Mouse (Mus musculus) intestine, embryonic 16.5 days (tissue): ENCODE measurements around the gene Golgb1. TPM values are rescaled to one million over a fixed set of nuclear protein-coding genes. Genes with fewer than 3 reads are reported as not detected.

Experiments
- ATAC-seq: fragments of 200-750 bp; cut with Nextera tagmentation; 2 replicates; pipeline ENCODE4 v1.8.0; 2017; ENCODE audit warnings: moderate TSS enrichment, moderate library complexity
- H3K27ac ChIP-seq: fragments of 300-500 bp; sonication (generic); 2 replicates; pipeline ENCODE4 v1.5.1; 2014; ENCODE audit warnings: mild to moderate bottlenecking, low read length
- H3K27me3 ChIP-seq: fragments of 300-500 bp; sonication (generic); replicated peaks from 2 replicates; pipeline ENCODE4 v1.6.1; 2014; ENCODE audit warnings: low read length, control low read depth, mixed read lengths; ENCODE audit not compliant: control insufficient read depth, insufficient read depth
- H3K36me3 ChIP-seq: fragments of 300-500 bp; sonication (generic); 2 replicates; pipeline ENCODE4 v1.6.1; 2014; ENCODE audit warnings: low read length, control low read depth; ENCODE audit not compliant: control insufficient read depth, insufficient read depth
- H3K4me1 ChIP-seq: fragments of 300-500 bp; sonication (generic); 2 replicates; pipeline ENCODE4 v1.6.1; 2014; ENCODE audit warnings: low read length, control low read depth, mixed read lengths; ENCODE audit not compliant: control insufficient read depth, insufficient read depth
- H3K4me2 ChIP-seq: fragments of 300-500 bp; sonication (generic); 2 replicates; pipeline ENCODE4 v1.6.1; 2014; ENCODE audit warnings: low read depth, low read length, control low read depth
- H3K4me3 ChIP-seq: fragments of 300-500 bp; sonication (generic); 2 replicates; pipeline ENCODE4 v1.5.1; 2014; ENCODE audit warnings: mild to moderate bottlenecking, low read length
- H3K9ac ChIP-seq: fragments of 300-500 bp; sonication (generic); 2 replicates; pipeline ENCODE4 v1.6.1; 2014; ENCODE audit warnings: low read depth, low read length
- H3K9me3 ChIP-seq: fragments of 300-500 bp; sonication (generic); 2 replicates; pipeline ENCODE4 v1.6.1; 2016; ENCODE audit warnings: low read length, control low read depth; ENCODE audit not compliant: control insufficient read depth
- WGBS: fragments of 180-500 bp; shearing (Covaris S2); extraction: QIAGEN DNeasy Blood & Tissue Kit; methylation state at CpG from one replicate; pipeline ENCODE4 v1.1.7; 2014; 5-methylcytosine and 5-hydroxymethylcytosine counted together
- polyA plus RNA-seq: library from polyadenylated mRNA; unstranded; fragments of >200 nt; fragmentation: Nextera tagmentation; extraction: Ambion mirVana; gene quantifications from 2 replicates; pipeline ENCODE4 v1.2.1, GENCODE M21; 2015

The Golgb1 gene
- polyA plus RNA-seq, 1 experiment from 2014 or later, result 91.0 TPM

GRCm38 (mm10) chr16:36911909-36912308 lies 37.0 kb downstream of the Golgb1 start:
- no peak overlapping the region for H3K4me3 ChIP-seq

GRCm38 (mm10) chr16:36912311-36912710 lies 37.4 kb downstream of the Golgb1 start:
- Histone ChIP-seq H3K4me3 (no peak overlapping the region), H3K9ac (no peak overlapping the region), H3K9me3 (no peaks in the 10 kb centered on the region), H3K27me3 (no peaks in the 10 kb centered on the region), H3K4me2 (no peak overlapping the region), H3K4me1 (no peaks in the 10 kb centered on the region), H3K36me3 (0 out of 2 replicates have a peak, but pooled peaks cover 4% of the 10 kb centered on the region), H3K27ac (no peak overlapping the region)
- WGBS, result 82% methylated on average over 13 of the region's 13 CpGs
- no peak for ATAC-seq

More at GRCm38 (mm10) chr16:36911909-36912308, 37.0 kb downstream of the Golgb1 start:
- Histone ChIP-seq H3K4me1 (no peaks in the 10 kb centered on the region), H3K27ac (no peak overlapping the region), H3K4me2 (no peak overlapping the region), H3K9me3 (no peaks in the 10 kb centered on the region), H3K27me3 (no peaks in the 10 kb centered on the region), H3K36me3 (0 out of 2 replicates have a peak, but pooled peaks cover 4% of the 10 kb centered on the region), H3K9ac (no peak overlapping the region)
- WGBS, result 92% methylated on average over 10 of the region's 10 CpGs
- no peak for ATAC-seq

GRCm38 (mm10) chr16:36914195-36914594 lies 39.3 kb downstream of the Golgb1 start:
- Histone ChIP-seq H3K4me3 (no peak overlapping the region), H3K36me3 (0 out of 2 replicates have a peak, but pooled peaks cover 4% of the 10 kb centered on the region), H3K4me1 (no peaks in the 10 kb centered on the region), H3K9ac (no peak overlapping the region), H3K9me3 (no peaks in the 10 kb centered on the region), H3K27me3 (no peaks in the 10 kb centered on the region), H3K4me2 (no peak overlapping the region), H3K27ac (no peak overlapping the region)
- ATAC-seq, result peak; percentile 38; the same call in 1 of the 2 replicates
- 56% methylated on average over 5 of the region's 5 CpGs for WGBS

GRCm38 (mm10) chr16:36918505-36918904 lies 43.6 kb downstream of the Golgb1 start:
- Histone ChIP-seq H3K4me2 (no peak overlapping the region), H3K36me3 (0 out of 2 replicates have a peak, but pooled peaks cover 4% of the 10 kb centered on the region), H3K4me1 (no peaks in the 10 kb centered on the region), H3K4me3 (no peak overlapping the region), H3K9ac (no peak overlapping the region), H3K27ac (no peak overlapping the region), H3K9me3 (no peaks in the 10 kb centered on the region), H3K27me3 (no peaks in the 10 kb centered on the region)
- ATAC-seq, result no peak
- 94% methylated on average over 10 of the region's 10 CpGs for WGBS

- Histone ChIP-seq H3K4me3 (no peak overlapping the region), H3K9me3 (no peaks in the 10 kb centered on the region), H3K4me2 (no peak overlapping the region), H3K4me1 (no peaks in the 10 kb centered on the region), H3K9ac (no peak overlapping the region), H3K27me3 (no peaks in the 10 kb centered on the region), H3K27ac (no peak overlapping the region), H3K36me3 (peaks cover 4% of the 10 kb centered on the region; the same call in 1 of the 2 replicates)
- ATAC-seq, result no peak
- 86% methylated on average over 3 of the region's 3 CpGs for WGBS
These were observed 45.5 kb downstream of the Golgb1 start for GRCm38 (mm10) chr16:36920410-36920809.

- Histone ChIP-seq H3K9ac (no peak overlapping the region), H3K4me2 (no peak overlapping the region), H3K27ac (no peak overlapping the region), H3K27me3 (no peaks in the 10 kb centered on the region), H3K9me3 (no peaks in the 10 kb centered on the region), H3K4me3 (no peak overlapping the region), H3K36me3 (peaks cover 4% of the 10 kb centered on the region; the same call in 1 of the 2 replicates), H3K4me1 (no peaks in the 10 kb centered on the region)
- ATAC-seq, result no peak
- WGBS, result 93% methylated on average over 8 of the region's 8 CpGs
These were observed 46.2 kb downstream of the Golgb1 start for GRCm38 (mm10) chr16:36921067-36921613.

GRCm38 (mm10) chr16:36921980-36922379 lies 47.0 kb downstream of the Golgb1 start:
- no peak overlapping the region for H3K4me3 ChIP-seq
- H3K9ac ChIP-seq, result no peak overlapping the region
- no peaks in the 10 kb centered on the region for H3K9me3 ChIP-seq
- H3K27me3 ChIP-seq, result no peaks in the 10 kb centered on the region
- H3K4me1 ChIP-seq, result no peaks in the 10 kb centered on the region
- peaks cover 7% of the 10 kb centered on the region; the same call in 1 of the 2 replicates for H3K36me3 ChIP-seq
- no peak overlapping the region for H3K27ac ChIP-seq
- no peak for ATAC-seq
- 91% methylated on average over 6 of the region's 6 CpGs for WGBS
- H3K4me2 ChIP-seq, result no peak overlapping the region

GRCm38 (mm10) chr16:36924312-36924711 lies 49.4 kb downstream of the Golgb1 start:
- WGBS, result 94% methylated on average over 8 of the region's 8 CpGs
- no peak for ATAC-seq
- Histone ChIP-seq H3K4me2 (no peak overlapping the region), H3K4me1 (no peaks in the 10 kb centered on the region), H3K9ac (no peak overlapping the region), H3K9me3 (no peaks in the 10 kb centered on the region), H3K27ac (no peak overlapping the region), H3K36me3 (peaks cover 12% of the 10 kb centered on the region), H3K27me3 (no peaks in the 10 kb centered on the region), H3K4me3 (no peak overlapping the region)

GRCm38 (mm10) chr16:36925351-36925750 lies 50.4 kb downstream of the Golgb1 start:
- Histone ChIP-seq H3K9me3 (no peaks in the 10 kb centered on the region), H3K4me3 (no peak overlapping the region), H3K4me2 (no peak overlapping the region), H3K27me3 (no peaks in the 10 kb centered on the region), H3K9ac (no peak overlapping the region), H3K4me1 (no peaks in the 10 kb centered on the region), H3K27ac (no peak overlapping the region), H3K36me3 (peaks cover 14% of the 10 kb centered on the region)
- no peak for ATAC-seq
- WGBS, result 88% methylated on average over 6 of the region's 6 CpGs

- no peaks in the 10 kb centered on the region for H3K9me3 ChIP-seq
- 72% methylated on average over 6 of the region's 6 CpGs for WGBS
- no peaks in the 10 kb centered on the region for H3K27me3 ChIP-seq
- H3K4me2 ChIP-seq, result no peak overlapping the region
- ATAC-seq, result no peak
- no peaks in the 10 kb centered on the region for H3K4me1 ChIP-seq
- no peak overlapping the region for H3K27ac ChIP-seq
- peaks cover 14% of the 10 kb centered on the region for H3K36me3 ChIP-seq
- H3K9ac ChIP-seq, result no peak overlapping the region
- no peak overlapping the region for H3K4me3 ChIP-seq
These were observed 50.9 kb downstream of the Golgb1 start for GRCm38 (mm10) chr16:36925797-36926196.
